Mouse (Mus musculus) limb, embryonic 10.5 days (tissue): ENCODE data around the gene Atp5h. TPM values are rescaled to one million over a fixed set of nuclear protein-coding genes. Genes with fewer than 3 reads are reported as not detected.
A peak's percentile ranks its signal among the peaks of the same experiment; 100 is the strongest.

Experiments used
- DNase-seq: peaks from one replicate; pipeline ENCODE4 v3.0.0-alpha.2; 2017; ENCODE audit warnings: low spot score
- H3K27ac ChIP-seq: fragments of 300-500 bp; sonication (generic); 2 replicates; pipeline ENCODE4 v1.5.1; 2016; ENCODE audit warnings: mild to moderate bottlenecking
- H3K27me3 ChIP-seq: fragments of 300-500 bp; sonication (generic); 2 replicates; pipeline ENCODE4 v1.6.1; 2016; ENCODE audit warnings: low read depth, mild to moderate bottlenecking; ENCODE audit not compliant: poor library complexity, severe bottlenecking
- H3K36me3 ChIP-seq: fragments of 300-500 bp; sonication (generic); 2 replicates; pipeline ENCODE4 v1.6.1; 2016; ENCODE audit warnings: mild to moderate bottlenecking, moderate library complexity
- H3K4me1 ChIP-seq: fragments of 300-500 bp; sonication (generic); 2 replicates; pipeline ENCODE4 v1.6.1; 2016
- H3K4me3 ChIP-seq: fragments of 300-500 bp; sonication (generic); 2 replicates; pipeline ENCODE4 v1.5.1; 2016; ENCODE audit warnings: mild to moderate bottlenecking, moderate library complexity
- H3K9me3 ChIP-seq: fragments of 300-500 bp; sonication (generic); replicated peaks from 2 replicates; pipeline ENCODE4 v1.6.1; 2016; ENCODE audit warnings: mild to moderate bottlenecking
- WGBS: fragments of 180-500 bp; shearing (Covaris S2); methylation state at CpG from one replicate; pipeline ENCODE4 v1.1.7; 2016; 5-methylcytosine and 5-hydroxymethylcytosine counted together
- polyA plus RNA-seq: library from polyadenylated mRNA; unstranded; fragments of >200 nt; fragmentation: Nextera tagmentation; extraction: Ambion mirVana; gene quantifications from 2 replicates; pipeline ENCODE4 v1.2.1, GENCODE M21; 2016

The Atp5h gene
- polyA plus RNA-seq, 1 experiment from 2014 or later: 900 TPM

DNA sequence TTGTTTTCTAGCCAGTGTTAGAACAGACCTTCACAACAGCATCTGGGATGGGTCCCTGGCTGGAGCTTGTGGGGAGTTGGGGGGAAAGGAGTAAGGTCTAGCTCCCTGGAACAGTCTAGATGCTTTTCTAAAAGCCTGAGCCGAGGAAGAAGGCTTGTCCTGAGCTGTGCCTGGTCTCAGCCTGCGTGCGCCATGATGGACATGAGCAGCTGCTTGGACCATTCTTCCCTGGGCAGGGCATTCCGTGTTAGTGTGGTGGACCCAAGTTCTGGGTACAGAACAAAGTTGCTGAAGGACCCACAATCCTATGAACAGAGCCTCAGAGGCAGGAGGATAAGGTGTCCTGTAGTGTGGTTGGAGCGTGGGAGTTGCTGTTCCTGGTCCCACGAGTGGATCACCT, 10.8 kb upstream of the Atp5h start:
- Histone ChIP-seq H3K27me3 (no peaks in the 10 kb centered on the region), H3K4me3 (no peak overlapping the region), H3K9me3 (no peaks in the 10 kb centered on the region), H3K4me1 (peaks cover 19% of the 10 kb centered on the region), H3K36me3 (peaks cover 72% of the 10 kb centered on the region), H3K27ac (no peak overlapping the region)
- no peak for DNase-seq
- WGBS: 94% methylated on average over 6 of the region's 6 CpGs

DNA sequence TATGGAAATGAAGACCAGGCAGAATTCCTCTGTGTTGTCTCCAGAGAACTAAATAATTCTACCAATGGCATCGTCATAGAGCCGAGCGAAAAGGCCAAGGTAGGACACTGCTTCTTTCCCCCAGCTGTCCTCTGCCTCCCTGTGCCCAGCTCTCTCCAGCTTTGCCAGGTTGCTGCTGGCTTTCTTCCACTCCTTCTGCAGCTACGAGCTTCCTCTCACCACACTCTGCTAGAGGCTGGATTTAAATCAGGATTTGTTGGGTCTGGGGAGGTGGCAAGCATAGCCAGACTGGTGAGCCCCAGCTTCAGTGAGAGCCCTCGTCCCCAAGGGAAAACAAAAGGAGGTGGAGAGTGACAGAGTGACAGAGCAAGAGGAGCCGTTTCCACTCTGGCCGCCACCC, 9.5 kb upstream of the Atp5h start:
- H3K4me3 ChIP-seq: no peak overlapping the region
- H3K27me3 ChIP-seq: no peaks in the 10 kb centered on the region
- H3K36me3 ChIP-seq: peaks cover 85% of the 10 kb centered on the region
- 95% methylated on average over 7 of the region's 7 CpGs for WGBS
- H3K4me1 ChIP-seq: peaks cover 12% of the 10 kb centered on the region
- H3K27ac ChIP-seq: no peak overlapping the region
- H3K9me3 ChIP-seq: no peaks in the 10 kb centered on the region
- no peak for DNase-seq

DNA sequence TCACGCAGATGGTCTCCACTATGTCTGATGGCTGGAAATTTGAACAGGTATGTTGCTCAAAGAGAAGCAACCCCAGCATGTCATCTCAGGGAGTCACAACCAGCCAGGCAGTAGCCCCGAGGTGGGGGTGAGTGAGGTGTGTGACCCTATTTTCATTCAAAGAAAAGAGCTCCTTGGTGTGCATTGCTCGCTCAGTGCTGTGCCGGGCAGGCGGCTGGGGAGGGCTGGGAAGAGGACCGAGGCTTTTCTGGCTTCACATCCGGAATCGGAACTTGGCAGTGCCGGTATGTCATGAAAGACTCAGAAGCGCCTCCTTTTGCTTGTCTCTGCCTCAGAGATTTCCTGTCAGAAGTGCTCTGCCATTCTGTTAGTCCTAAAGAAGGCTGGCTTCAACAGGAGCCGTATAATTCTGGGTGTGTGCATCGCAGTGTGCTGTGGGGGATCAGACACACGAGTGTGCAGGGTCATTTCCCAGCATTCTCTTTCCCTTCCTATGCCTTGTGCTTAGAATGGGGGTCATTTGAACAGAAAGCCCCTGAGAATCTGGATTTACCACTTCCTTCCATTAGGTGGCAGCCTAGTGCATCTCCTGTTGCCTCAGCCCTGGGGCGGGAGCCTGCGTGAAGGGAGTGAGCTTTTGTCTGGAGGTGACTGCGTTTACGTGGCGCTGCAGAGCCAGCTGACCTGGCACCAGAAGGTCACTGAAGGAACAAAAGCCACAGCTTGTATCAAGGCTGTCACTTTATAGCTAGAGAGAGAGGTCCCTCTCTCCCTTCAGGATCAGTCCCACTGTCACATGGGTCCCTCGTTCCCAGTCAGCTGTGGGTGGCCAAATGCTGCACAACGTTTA, 7.9 kb upstream of the Atp5h start:
- Histone ChIP-seq H3K4me1 (peaks cover 12% of the 10 kb centered on the region), H3K27ac (peak overlapping the region; percentile 76), H3K36me3 (peaks cover 91% of the 10 kb centered on the region), H3K27me3 (no peaks in the 10 kb centered on the region), H3K4me3 (peak overlapping the region; percentile 17; the same call in 1 of the 2 replicates), H3K9me3 (no peaks in the 10 kb centered on the region)
- peak; percentile 82 for DNase-seq
- WGBS: 43% methylated on average over 20 of the region's 20 CpGs

DNA sequence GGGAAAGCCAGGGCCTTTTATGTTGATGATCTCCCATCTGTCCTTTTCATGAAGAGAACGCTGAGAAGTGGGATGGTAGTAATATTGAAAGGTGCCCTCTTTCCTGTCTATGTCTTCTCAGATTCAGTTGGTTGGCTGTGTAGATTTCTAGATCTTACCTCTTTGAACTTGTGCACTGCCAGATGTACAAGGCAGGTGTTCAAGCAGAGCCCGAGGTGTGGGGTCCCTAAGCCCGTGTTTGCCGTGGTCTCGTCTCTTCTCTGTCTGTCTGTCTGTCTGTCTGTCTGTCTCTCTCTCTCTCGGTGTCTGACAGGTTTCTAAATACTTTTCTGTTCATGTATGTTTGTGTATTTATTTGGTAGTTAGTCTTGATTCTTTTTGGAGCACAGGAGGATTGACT, 5.9 kb upstream of the Atp5h start:
- Histone ChIP-seq H3K36me3 (peaks cover 76% of the 10 kb centered on the region), H3K27me3 (no peaks in the 10 kb centered on the region), H3K9me3 (no peaks in the 10 kb centered on the region), H3K4me1 (peaks cover 24% of the 10 kb centered on the region), H3K27ac (no peak overlapping the region), H3K4me3 (no peak overlapping the region)
- 89% methylated on average over 6 of the region's 6 CpGs for WGBS
- DNase-seq: no peak

DNA sequence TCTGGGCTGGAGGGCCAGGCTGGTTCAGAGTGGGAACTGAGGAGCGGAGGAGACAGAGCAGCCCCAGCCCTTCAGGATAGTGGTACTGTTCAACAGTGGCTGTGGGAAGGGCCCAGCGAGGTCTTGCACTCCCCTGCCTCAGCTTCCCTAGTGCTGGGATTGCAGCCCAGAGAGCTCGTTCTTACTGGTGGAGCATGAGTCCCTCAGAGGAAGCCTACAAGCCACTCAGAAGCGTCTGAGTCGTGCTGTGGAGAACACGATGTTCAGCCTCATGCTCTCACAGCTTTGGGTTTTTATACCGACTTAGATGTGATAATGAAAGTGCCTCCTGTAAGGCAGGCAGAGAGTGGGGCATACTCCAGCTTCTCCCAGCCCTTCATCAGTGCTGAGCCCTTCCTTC, 4.9 kb upstream of the Atp5h start:
- peaks cover 66% of the 10 kb centered on the region for H3K36me3 ChIP-seq

DNA sequence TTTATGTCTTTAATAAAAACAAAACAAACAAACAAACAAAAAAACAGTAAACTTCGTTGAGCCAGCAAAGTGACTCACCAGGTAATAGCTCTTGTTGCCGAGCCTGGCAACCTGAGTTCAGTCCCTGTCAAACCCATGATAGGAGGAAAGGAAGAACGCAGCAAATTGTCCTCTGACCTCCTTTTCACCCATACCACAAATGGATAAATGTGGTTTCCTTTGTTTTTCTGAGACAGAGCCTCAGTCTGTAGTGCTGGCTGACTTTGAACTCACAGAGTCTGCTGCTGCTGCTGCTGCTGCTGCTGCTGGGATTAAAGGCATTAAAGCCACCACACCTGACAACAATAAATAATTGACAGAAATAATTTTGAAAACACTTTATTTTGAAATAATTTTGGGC, 3.3 kb upstream of the Atp5h start:
- H3K4me1 ChIP-seq: peaks cover 35% of the 10 kb centered on the region
- no peak for DNase-seq
- H3K27me3 ChIP-seq: no peaks in the 10 kb centered on the region

More for the DNA sequence above, 4.9 kb upstream of the Atp5h start:
- H3K4me1 ChIP-seq: peaks cover 26% of the 10 kb centered on the region
- 90% methylated on average over 7 of the region's 7 CpGs for WGBS
- H3K27ac ChIP-seq: no peak overlapping the region
- no peak for DNase-seq
- H3K9me3 ChIP-seq: no peaks in the 10 kb centered on the region
- H3K27me3 ChIP-seq: no peaks in the 10 kb centered on the region
- no peak overlapping the region for H3K4me3 ChIP-seq

DNA sequence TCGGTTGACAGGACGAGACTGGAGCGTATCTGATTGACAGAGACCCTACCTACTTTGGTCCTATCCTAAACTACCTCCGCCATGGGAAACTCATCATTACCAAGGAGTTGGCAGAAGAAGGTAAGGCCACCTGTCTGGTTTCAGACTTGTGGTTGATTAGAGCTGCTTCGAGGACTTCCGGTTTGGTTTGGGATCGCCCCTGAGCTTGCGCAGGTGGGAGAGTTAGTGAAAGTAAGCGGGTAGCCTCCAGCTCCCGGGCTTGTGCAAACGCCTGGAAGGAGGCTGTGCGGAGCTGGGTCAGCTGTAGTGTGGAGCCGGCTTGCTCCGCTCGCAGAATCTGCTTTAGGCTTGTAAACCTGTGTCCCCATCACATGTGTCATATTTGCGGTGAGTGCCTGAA, 2.2 kb upstream of the Atp5h start:
- H3K27me3 ChIP-seq: no peaks in the 10 kb centered on the region
- no peak overlapping the region for H3K27ac ChIP-seq
- no peak overlapping the region for H3K4me3 ChIP-seq
- H3K4me1 ChIP-seq: peaks cover 25% of the 10 kb centered on the region
- no peak for DNase-seq
- WGBS: 89% methylated on average over 16 of the region's 16 CpGs
- H3K9me3 ChIP-seq: no peaks in the 10 kb centered on the region
- peaks cover 57% of the 10 kb centered on the region for H3K36me3 ChIP-seq

More for the DNA sequence above, 3.3 kb upstream of the Atp5h start:
- H3K36me3 ChIP-seq: peaks cover 55% of the 10 kb centered on the region
- H3K4me3 ChIP-seq: no peak overlapping the region
- 76% methylated on average over 3 of the region's 3 CpGs for WGBS
- no peaks in the 10 kb centered on the region for H3K9me3 ChIP-seq
- H3K27ac ChIP-seq: no peak overlapping the region

DNA sequence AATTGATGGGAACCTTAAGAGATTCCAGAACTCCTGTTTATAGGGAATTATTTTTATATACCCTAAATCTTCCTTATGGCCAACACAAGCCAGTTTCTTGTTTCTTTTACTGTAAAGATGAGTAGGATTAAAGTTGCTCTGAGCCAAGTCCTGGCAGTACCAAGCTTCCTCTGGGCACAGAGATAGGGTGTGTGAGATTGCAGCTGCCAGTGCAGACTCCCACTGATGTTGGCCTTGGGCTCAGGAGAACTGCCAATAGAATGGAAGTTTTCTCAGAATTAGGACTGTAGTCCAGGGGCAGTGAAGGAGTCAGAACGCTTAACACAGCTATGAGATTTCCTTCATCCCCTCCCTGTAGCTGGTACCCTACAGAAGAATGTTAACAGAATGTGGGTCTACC, 1.6 kb upstream of the Atp5h start:
- no peaks in the 10 kb centered on the region for H3K9me3 ChIP-seq
- H3K27ac ChIP-seq: peak overlapping the region; percentile 97; the same call in 1 of the 2 replicates
- peaks cover 57% of the 10 kb centered on the region for H3K36me3 ChIP-seq
- no peak for DNase-seq
- WGBS: 89% methylated on average over 1 of the region's 1 CpGs
- peaks cover 25% of the 10 kb centered on the region for H3K4me1 ChIP-seq
- no peaks in the 10 kb centered on the region for H3K27me3 ChIP-seq
- H3K4me3 ChIP-seq: peak overlapping the region; percentile 87

DNA sequence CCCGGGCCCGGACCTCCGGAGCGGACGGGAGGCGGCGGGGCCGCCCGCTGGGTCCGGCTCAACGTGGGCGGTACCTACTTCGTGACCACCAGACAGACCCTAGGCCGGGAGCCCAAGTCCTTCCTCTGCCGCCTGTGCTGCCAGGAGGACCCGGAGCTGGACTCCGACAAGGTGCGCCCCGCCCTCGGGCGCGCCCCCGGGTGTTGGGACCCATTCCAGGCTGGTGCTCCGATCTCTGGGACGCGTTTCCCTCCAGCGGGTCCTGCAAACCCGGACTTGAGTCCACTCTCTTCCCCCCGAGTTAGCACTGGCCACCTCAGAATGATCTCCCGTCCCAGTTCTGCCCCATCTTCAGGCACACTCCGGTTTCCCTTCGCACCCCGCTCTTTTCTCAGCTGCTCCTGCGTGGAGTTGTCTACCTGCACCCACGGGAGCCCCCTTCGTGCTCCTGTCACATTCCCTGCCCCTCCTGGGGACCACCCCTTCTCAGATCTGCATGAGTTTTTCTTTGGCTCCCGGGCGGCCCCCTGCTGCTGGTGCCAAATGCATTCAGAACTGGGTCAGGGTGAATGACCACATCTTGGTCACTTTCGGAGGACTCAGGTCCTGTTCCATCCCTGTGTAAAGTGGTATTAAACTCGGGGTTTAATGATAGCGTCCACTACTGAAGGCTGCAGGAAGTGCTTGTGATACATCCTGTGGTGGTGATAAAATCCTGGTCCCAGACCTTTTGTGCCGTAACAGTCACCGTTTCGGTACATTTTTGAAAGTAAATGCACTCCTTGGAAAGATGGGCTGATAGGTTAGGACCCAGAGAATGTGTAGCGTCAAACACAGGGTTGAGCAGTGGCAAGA, 801 bp upstream of the Atp5h start:
- peak; percentile 76 for DNase-seq
- H3K27me3 ChIP-seq: no peaks in the 10 kb centered on the region
- H3K4me1 ChIP-seq: peaks cover 25% of the 10 kb centered on the region
- peak overlapping the region; percentile 97 for H3K27ac ChIP-seq
- H3K4me3 ChIP-seq: peak overlapping the region; percentile 87
- no peaks in the 10 kb centered on the region for H3K9me3 ChIP-seq
- H3K36me3 ChIP-seq: peaks cover 57% of the 10 kb centered on the region
- 2% methylated on average over 45 of the region's 45 CpGs for WGBS

DNA sequence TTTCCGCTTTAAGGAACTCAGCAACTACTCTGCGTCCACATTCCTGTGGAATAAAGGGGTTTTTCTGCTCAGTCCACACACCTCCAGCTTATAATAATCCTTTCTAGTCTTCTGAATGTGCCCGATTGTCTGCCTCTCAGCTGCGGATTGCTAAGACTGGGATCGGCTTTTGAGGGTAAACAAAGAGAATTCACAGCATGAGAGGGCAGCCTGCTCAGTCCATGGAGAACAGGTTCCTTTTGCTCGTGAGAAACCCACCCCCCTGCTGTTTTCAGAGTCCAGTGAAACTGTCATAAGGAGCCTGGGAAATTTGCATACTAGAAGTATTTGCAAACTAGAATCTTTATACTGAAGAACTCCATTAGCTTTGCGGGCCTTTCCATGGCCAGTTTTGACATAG, 10.2 kb downstream of the Atp5h start:
- Histone ChIP-seq H3K27ac (no peak overlapping the region), H3K4me1 (peaks cover 38% of the 10 kb centered on the region)
- 90% methylated on average over 7 of the region's 7 CpGs for WGBS

DNA sequence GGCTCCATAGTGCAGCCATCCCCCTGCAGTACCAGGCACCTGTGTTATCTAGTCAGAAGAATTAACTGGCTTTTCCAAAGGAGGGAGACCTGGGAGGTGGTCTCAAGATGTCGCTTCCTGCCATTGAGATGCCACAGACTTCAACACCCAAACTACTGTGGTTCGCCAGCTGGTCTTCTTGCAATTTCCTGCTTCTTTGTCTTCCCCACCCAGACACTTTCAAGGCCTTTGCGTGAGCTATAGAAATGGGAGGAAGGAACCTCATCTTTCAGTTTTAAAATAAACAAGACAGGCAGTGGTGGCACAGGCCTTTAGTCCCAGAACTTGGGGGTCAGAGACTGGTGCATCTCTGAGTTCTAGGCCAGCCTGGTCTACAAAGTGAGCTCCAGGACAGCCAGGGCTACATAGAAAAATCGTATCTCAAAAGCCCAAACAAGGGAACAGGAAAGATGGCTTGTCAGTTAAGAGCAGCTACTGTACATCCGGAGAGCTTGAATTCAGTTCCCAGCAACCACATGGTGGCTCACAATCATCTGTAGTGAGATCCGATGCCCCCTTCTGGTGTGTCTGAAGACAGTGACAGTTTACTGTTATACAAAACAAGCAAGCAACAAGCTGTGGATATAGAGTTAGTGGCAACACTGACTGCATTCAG, 11.4 kb downstream of the Atp5h start:
- Histone ChIP-seq H3K27me3 (no peaks in the 10 kb centered on the region), H3K9me3 (no peaks in the 10 kb centered on the region), H3K36me3 (peaks cover 60% of the 10 kb centered on the region), H3K27ac (no peak overlapping the region), H3K4me1 (peaks cover 41% of the 10 kb centered on the region), H3K4me3 (no peak overlapping the region)
- WGBS: 85% methylated on average over 6 of the region's 6 CpGs
- DNase-seq: no peak

More for the DNA sequence above, 10.2 kb downstream of the Atp5h start:
- Histone ChIP-seq H3K27me3 (no peaks in the 10 kb centered on the region), H3K9me3 (no peaks in the 10 kb centered on the region), H3K36me3 (peaks cover 60% of the 10 kb centered on the region), H3K4me3 (no peak overlapping the region)
- DNase-seq: no peak

DNA sequence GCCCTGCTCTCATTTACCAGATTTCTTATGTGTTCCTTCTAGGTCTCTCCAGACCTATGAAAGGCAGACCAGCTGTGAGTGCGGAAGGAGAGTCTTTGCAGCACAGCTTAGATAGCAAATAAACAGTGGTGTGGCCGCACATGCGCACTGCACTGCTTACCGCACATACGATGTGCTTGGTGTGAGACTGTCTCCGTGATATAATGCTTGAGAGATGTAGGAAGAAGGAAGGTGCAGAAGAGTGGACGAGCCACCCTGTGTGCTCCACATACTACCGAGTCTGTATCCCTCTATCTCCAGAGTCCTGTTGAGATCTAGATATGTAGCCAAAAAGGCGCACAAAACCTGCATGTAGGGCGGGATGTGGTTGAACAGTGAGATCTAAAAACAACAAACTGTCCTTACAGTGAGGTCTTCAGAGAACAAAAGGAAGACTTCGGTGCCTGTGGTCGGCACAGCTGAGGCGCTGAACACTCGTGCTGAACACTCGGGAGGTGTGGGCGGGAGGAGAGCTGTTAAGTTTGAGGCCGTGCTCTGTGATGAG, 12.8 kb downstream of the Atp5h start:
- WGBS: 96% methylated on average over 17 of the region's 17 CpGs
- peaks cover 60% of the 10 kb centered on the region for H3K36me3 ChIP-seq
- H3K4me3 ChIP-seq: no peak overlapping the region
- H3K4me1 ChIP-seq: peaks cover 38% of the 10 kb centered on the region
- no peaks in the 10 kb centered on the region for H3K9me3 ChIP-seq
- H3K27ac ChIP-seq: no peak overlapping the region
- H3K27me3 ChIP-seq: no peaks in the 10 kb centered on the region
- DNase-seq: no peak
